Mouse (Mus musculus): ENCODE results near the gene Cd300lg. TPM values are rescaled to one million over a fixed set of nuclear protein-coding genes. Genes with fewer than 3 reads are reported as not detected.

Cd300lg gene
- total and polyA plus RNA-seq, 3 experiments: 0.08 to 0.26 TPM; not detected in 1

GRCm38 (mm10) chr11:102006688-102007087, 34.6 kb upstream of the Cd300lg start:
- no peak overlapping the region for H3K27ac ChIP-seq (ENCODE audit: control insufficient read depth, low read depth, low read length)
- H3K4me3 ChIP-seq (ENCODE audit: control insufficient read depth in 1 of 2, insufficient read depth in 1 of 2, low read depth in 2 of 2, low read length in 2 of 2): no peak overlapping the region
- H3K9ac ChIP-seq (ENCODE audit: control insufficient read depth, low read depth, low read length, poor library complexity, severe bottlenecking): no peak overlapping the region
- H3K79me2 ChIP-seq (ENCODE audit: control insufficient read depth, insufficient read depth, low read length, poor library complexity): no peaks in the 10 kb centered on the region
- H3K36me3 ChIP-seq (ENCODE audit: control insufficient read depth in 1 of 2, insufficient read depth in 2 of 2, low read length in 2 of 2): no peaks in the 10 kb centered on the region
- H3K9me3 ChIP-seq (replicated peaks; ENCODE audit: insufficient read depth, low read length): no peaks in the 10 kb centered on the region
- TF ChIP-seq ETS1 (IDR thresholded peaks at IDR 0.05; ENCODE audit: low read depth, low read length) (no peak), KAT2A (conservative IDR thresholded peaks at IDR 0.05; ENCODE audit: low read depth, low read length) (no peak), E2F4 (IDR thresholded peaks at IDR 0.05; ENCODE audit: borderline replicate concordance, low read depth, low read length) (no peak), BHLHE40 (IDR thresholded peaks at IDR 0.05; ENCODE audit: borderline replicate concordance, low read depth, low read length) (no peak), ZNF384 (IDR thresholded peaks at IDR 0.05; ENCODE audit: low read depth, low read length) (no peak), MXI1 (IDR thresholded peaks at IDR 0.05; ENCODE audit: low read depth, low read length) (no peak), JUND (IDR thresholded peaks at IDR 0.05; ENCODE audit: low read depth, low read length) (no peak), EP300 (IDR thresholded peaks at IDR 0.05; ENCODE audit: low read depth in 1 of 2, low read length in 2 of 2) (no peak)
- H3K27me3 ChIP-seq (ENCODE audit: control insufficient read depth in 1 of 2, insufficient read depth in 2 of 2, low read length in 2 of 2): no peaks in the 10 kb centered on the region
- no peaks in the 10 kb centered on the region for H3K4me1 ChIP-seq (ENCODE audit: control insufficient read depth in 1 of 2, insufficient read depth in 2 of 2, low read length in 2 of 2)
- DNase-seq (ENCODE audit: low read depth, low spot score): no peak

- DNase-seq (ENCODE audit: low read depth, low spot score): no peak
- Histone ChIP-seq H3K4me1 (ENCODE audit: control insufficient read depth in 1 of 2, insufficient read depth in 2 of 2, low read length in 2 of 2) (no peaks in the 10 kb centered on the region), H3K36me3 (ENCODE audit: control insufficient read depth in 1 of 2, insufficient read depth in 2 of 2, low read length in 2 of 2) (no peaks in the 10 kb centered on the region), H3K27ac (ENCODE audit: control insufficient read depth, low read depth, low read length) (no peak overlapping the region), H3K9ac (ENCODE audit: control insufficient read depth, low read depth, low read length, poor library complexity, severe bottlenecking) (no peak overlapping the region), H3K27me3 (ENCODE audit: control insufficient read depth in 1 of 2, insufficient read depth in 2 of 2, low read length in 2 of 2) (no peaks in the 10 kb centered on the region), H3K79me2 (ENCODE audit: control insufficient read depth, insufficient read depth, low read length, poor library complexity) (no peaks in the 10 kb centered on the region), H3K4me3 (ENCODE audit: control insufficient read depth in 1 of 2, insufficient read depth in 1 of 2, low read depth in 2 of 2, low read length in 2 of 2) (no peak overlapping the region), H3K9me3 (replicated peaks; ENCODE audit: insufficient read depth, low read length) (no peaks in the 10 kb centered on the region)
- TF ChIP-seq ZNF384 (IDR thresholded peaks at IDR 0.05; ENCODE audit: low read depth, low read length) (no peak), GATA1 (IDR thresholded peaks at IDR 0.05; ENCODE audit: low read depth, low read length) (no peak)
Observed at GRCm38 (mm10) chr11:102008372-102008771, 32.9 kb upstream of the Cd300lg start.

GRCm38 (mm10) chr11:102008954-102009637, 32.2 kb upstream of the Cd300lg start:
- Histone ChIP-seq H3K27me3 (ENCODE audit: control insufficient read depth in 1 of 2, insufficient read depth in 2 of 2, low read length in 2 of 2) (no peaks in the 10 kb centered on the region), H3K79me2 (ENCODE audit: control insufficient read depth, insufficient read depth, low read length, poor library complexity) (no peaks in the 10 kb centered on the region), H3K9ac (ENCODE audit: control insufficient read depth, low read depth, low read length, poor library complexity, severe bottlenecking) (no peak overlapping the region), H3K4me1 (ENCODE audit: control insufficient read depth in 1 of 2, insufficient read depth in 2 of 2, low read length in 2 of 2) (no peaks in the 10 kb centered on the region), H3K4me3 (ENCODE audit: control insufficient read depth in 1 of 2, insufficient read depth in 1 of 2, low read depth in 2 of 2, low read length in 2 of 2) (no peak overlapping the region), H3K36me3 (ENCODE audit: control insufficient read depth in 1 of 2, insufficient read depth in 2 of 2, low read length in 2 of 2) (no peaks in the 10 kb centered on the region), H3K27ac (ENCODE audit: control insufficient read depth, low read depth, low read length) (no peak overlapping the region), H3K9me3 (replicated peaks; ENCODE audit: insufficient read depth, low read length) (no peaks in the 10 kb centered on the region)
- no peak for DNase-seq (ENCODE audit: low read depth, low spot score)
- TF ChIP-seq ZMIZ1 (IDR thresholded peaks at IDR 0.05; ENCODE audit: low read depth, low read length) (no peak), POLR2AphosphoS5 (IDR thresholded peaks at IDR 0.05; ENCODE audit: borderline replicate concordance, low read depth, low read length) (no peak), CHD2 (IDR thresholded peaks at IDR 0.05; ENCODE audit: low read length) (no peak), RAD21 (IDR thresholded peaks at IDR 0.05; ENCODE audit: low read depth, low read length) (no peak), ZC3H11A (IDR thresholded peaks at IDR 0.05; ENCODE audit: low read depth, low read length) (no peak), GATA1 (IDR thresholded peaks at IDR 0.05; ENCODE audit: low read depth, low read length) (no peak), MEF2A (IDR thresholded peaks at IDR 0.05; ENCODE audit: extremely low read depth, insufficient replicate concordance, low read depth, low read length, poor library complexity, severe bottlenecking) (no peak), POLR2AphosphoS2 (IDR thresholded peaks at IDR 0.05; ENCODE audit: low read length) (no peak), MYB (IDR thresholded peaks at IDR 0.05; ENCODE audit: low read depth, low read length) (no peak), E2F4 (IDR thresholded peaks at IDR 0.05; ENCODE audit: borderline replicate concordance, low read depth, low read length) (no peak), SMC3 (IDR thresholded peaks at IDR 0.05; ENCODE audit: low read depth, low read length) (no peak), USF2 (IDR thresholded peaks at IDR 0.05; ENCODE audit: borderline replicate concordance in 1 of 2, insufficient read depth in 1 of 2, low read depth in 1 of 2, low read length in 2 of 2) (no peak), UBTF (IDR thresholded peaks at IDR 0.05; ENCODE audit: borderline replicate concordance, insufficient read depth, low read depth, low read length) (no peak), USF1 (IDR thresholded peaks at IDR 0.05; ENCODE audit: low read depth, low read length) (no peak), MAX (IDR thresholded peaks at IDR 0.05; ENCODE audit: low read length) (no peak), ZKSCAN1 (IDR thresholded peaks at IDR 0.05; ENCODE audit: low read depth, low read length) (no peak), EP300 (IDR thresholded peaks at IDR 0.05; ENCODE audit: low read depth in 1 of 2, low read length in 2 of 2) (no peak), TCF12 (IDR thresholded peaks at IDR 0.05; ENCODE audit: low read depth, low read length) (no peak), BHLHE40 (IDR thresholded peaks at IDR 0.05; ENCODE audit: borderline replicate concordance, low read depth, low read length) (no peak)

Measured in MEL (cell line).